Comparison of ENCODE assay signal across 17 mouse cellular contexts in the genomic region with DNA sequence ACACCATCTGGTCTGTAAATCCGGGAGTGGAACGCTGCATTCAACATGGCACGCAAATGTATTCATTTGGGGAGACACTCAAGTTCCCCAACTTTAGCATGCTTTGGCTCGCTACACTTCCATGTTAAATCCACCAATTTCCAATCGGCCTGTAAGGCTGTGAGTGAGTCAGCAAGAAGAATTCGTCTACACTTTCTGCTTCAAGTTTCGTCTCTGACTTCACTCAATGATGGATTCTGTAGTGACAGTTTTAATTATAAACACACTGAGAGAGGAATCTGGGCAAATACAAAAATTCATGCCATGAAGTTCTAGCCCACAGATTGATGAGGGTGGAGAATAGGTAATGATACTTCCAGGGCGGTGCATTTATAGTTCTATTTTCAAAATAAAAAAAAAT. TPM values are rescaled to one million over a fixed set of nuclear protein-coding genes. Genes with fewer than 3 reads are reported as not detected.
"Had no signal": no experiment of that assay in that cellular context is flagged by ENCODE, and none has a peak within 500 bp of the region (broad histone marks: within the 10 kb centered on the region; RNA-seq: fewer than 3 reads in every experiment).

No protein-coding gene starts in this region.

- H3K27ac ChIP-seq: midbrain, embryonic 13.5 days; midbrain, embryonic 15.5 days; neural tube, embryonic 12.5 days had no signal

- ATAC-seq: midbrain, embryonic 13.5 days; midbrain, embryonic 15.5 days had no signal

- H3K4me3 ChIP-seq: midbrain, embryonic 13.5 days; midbrain, embryonic 15.5 days; neural tube, embryonic 12.5 days had no signal

- DNase-seq: lung, adult 18-20 months; lung, embryonic 14.5 days; lung, postnatal 10 days; lung, postnatal 4 days; spleen, adult 18-20 months; thymus, adult 18-20 months; thymus, postnatal 14 days; thymus, postnatal 36 days had no signal

- H3K4me1 ChIP-seq: midbrain, embryonic 13.5 days; midbrain, embryonic 15.5 days; neural tube, embryonic 12.5 days had no signal

RNA-seq across cellular contexts. Expression of a gene that starts 15.2 kb away (rescaled TPM):
- total RNA-seq: megakaryocyte, adult 5-6 weeks; midbrain, postnatal 0 days; monocyte, adult 5-6 weeks; neutrophil, adult 5-6 weeks had no signal

RNA-seq across cellular contexts. Expression of a gene that starts 35.2 kb away (rescaled TPM):
- total RNA-seq: megakaryocyte, adult 5-6 weeks; midbrain, postnatal 0 days; monocyte, adult 5-6 weeks; neutrophil, adult 5-6 weeks had no signal
- polyA plus RNA-seq: lung, embryonic 14.5 days; midbrain, embryonic 11.5 days; midbrain, embryonic 13.5 days; midbrain, embryonic 15.5 days; midbrain, postnatal 0 days; neural tube, embryonic 12.5 days; neural tube, embryonic 14.5 days had no signal
